Mouse (Mus musculus): ENCODE measurements around the gene Dpf2. TPM values are rescaled to one million over a fixed set of nuclear protein-coding genes. Genes with fewer than 3 reads are reported as not detected.
A peak's percentile ranks its signal among the peaks of the same experiment; 100 is the strongest.

Dpf2 gene
- total and polyA plus RNA-seq, 2 experiments from 2014 or later = 61.4 to 91.8 TPM

GRCm38 (mm10) chr19:5922963-5923362 is 10.2 kb upstream of the Dpf2 start:
- WGBS = 93% methylated on average over 3 of the region's 3 CpGs
- H3K9me3 ChIP-seq (replicated peaks; ENCODE audit: control insufficient read depth, low read length) = no peaks in the 10 kb centered on the region
- H3K4me1 ChIP-seq (ENCODE audit: control insufficient read depth, insufficient read depth) = peaks cover 4% of the 10 kb centered on the region; the same call in 1 of the 2 replicates
- DNase-seq (ENCODE audit: low spot score) (no peak), ATAC-seq (ENCODE audit: insufficient read depth, low read depth) (no peak)
- peaks cover 12% of the 10 kb centered on the region for H3K36me3 ChIP-seq (replicated peaks; ENCODE audit: control insufficient read depth, insufficient read depth, low read length)
- H3K27me3 ChIP-seq (ENCODE audit: control insufficient read depth, insufficient read depth, low read length) = no peaks in the 10 kb centered on the region
- H3K4me3 ChIP-seq (ENCODE audit: low read depth, low read length) = peak overlapping the region; percentile 26
- peak overlapping the region; percentile 15; the same call in 1 of the 2 replicates for H3K9ac ChIP-seq (replicated peaks; ENCODE audit: low read depth, low read length)
- H3K4me2 ChIP-seq (ENCODE audit: low read depth, low read length) = peak overlapping the region; percentile 87
- no peak for TF ChIP-seq CTCF (IDR thresholded peaks at IDR 0.05; ENCODE audit: low read depth)
- no peak for TF ChIP-seq EP300 (IDR thresholded peaks at IDR 0.05; ENCODE audit: low read depth)
- peak overlapping the region; percentile 64 for H3K27ac ChIP-seq (ENCODE audit: low read depth)

GRCm38 (mm10) chr19:5922119-5922942 is 9.5 kb upstream of the Dpf2 start:
- Histone ChIP-seq H3K4me3 (ENCODE audit: low read depth, low read length) (peak overlapping the region; percentile 26), H3K9me3 (replicated peaks; ENCODE audit: control insufficient read depth, low read length) (no peaks in the 10 kb centered on the region), H3K4me1 (ENCODE audit: control insufficient read depth, insufficient read depth) (peaks cover 4% of the 10 kb centered on the region; the same call in 1 of the 2 replicates), H3K9ac (replicated peaks; ENCODE audit: low read depth, low read length) (peak overlapping the region; percentile 15), H3K4me2 (ENCODE audit: low read depth, low read length) (peak overlapping the region; percentile 87), H3K36me3 (replicated peaks; ENCODE audit: control insufficient read depth, insufficient read depth, low read length) (peaks cover 19% of the 10 kb centered on the region), H3K27me3 (ENCODE audit: control insufficient read depth, insufficient read depth, low read length) (no peaks in the 10 kb centered on the region), H3K27ac (ENCODE audit: low read depth) (peak overlapping the region; percentile 64)
- ATAC-seq (ENCODE audit: insufficient read depth, low read depth) = no peak
- 31% methylated on average over 15 of the region's 15 CpGs for WGBS
- peak; percentile 22 for DNase-seq (ENCODE audit: low spot score)
- TF ChIP-seq EP300 (IDR thresholded peaks at IDR 0.05; ENCODE audit: low read depth) (no peak), CTCF (IDR thresholded peaks at IDR 0.05; ENCODE audit: low read depth) (no peak)

- Histone ChIP-seq H3K9ac (replicated peaks; ENCODE audit: low read depth, low read length) (no peak overlapping the region; the same call in 1 of the 2 replicates), H3K4me1 (ENCODE audit: control insufficient read depth, insufficient read depth) (peaks cover 4% of the 10 kb centered on the region; the same call in 1 of the 2 replicates), H3K4me2 (ENCODE audit: low read depth, low read length) (peak overlapping the region; percentile 87), H3K27me3 (ENCODE audit: control insufficient read depth, insufficient read depth, low read length) (no peaks in the 10 kb centered on the region), H3K4me3 (ENCODE audit: low read depth, low read length) (peak overlapping the region; percentile 26; the same call in 1 of the 2 replicates), H3K9me3 (replicated peaks; ENCODE audit: control insufficient read depth, low read length) (no peaks in the 10 kb centered on the region), H3K27ac (ENCODE audit: low read depth) (peak overlapping the region; percentile 64), H3K36me3 (replicated peaks; ENCODE audit: control insufficient read depth, insufficient read depth, low read length) (peaks cover 24% of the 10 kb centered on the region)
- TF ChIP-seq CTCF (IDR thresholded peaks at IDR 0.05; ENCODE audit: low read depth) (no peak), EP300 (IDR thresholded peaks at IDR 0.05; ENCODE audit: low read depth) (no peak)
- peak; percentile 30 for DNase-seq (ENCODE audit: low spot score)
- 32% methylated on average over 9 of the region's 9 CpGs for WGBS
- no peak; the same call in 1 of the 2 replicates for ATAC-seq (ENCODE audit: insufficient read depth, low read depth)
Observed at GRCm38 (mm10) chr19:5921715-5922114, 8.9 kb upstream of the Dpf2 start.

GRCm38 (mm10) chr19:5912103-5913006 is 455 bp downstream of the Dpf2 start:
- DNase-seq (ENCODE audit: low spot score) = peak; percentile 99
- H3K9ac ChIP-seq (replicated peaks; ENCODE audit: low read depth, low read length) = peak overlapping the region; percentile 93

GRCm38 (mm10) chr19:5911430-5912102 is 1.2 kb downstream of the Dpf2 start:
- H3K27ac ChIP-seq (ENCODE audit: low read depth) = peak overlapping the region; percentile 88
- H3K4me2 ChIP-seq (ENCODE audit: low read depth, low read length) = peak overlapping the region; percentile 82
- DNase-seq (ENCODE audit: low spot score) = no peak
- WGBS = 2% methylated on average over 14 of the region's 14 CpGs
- H3K4me3 ChIP-seq (ENCODE audit: low read depth, low read length) = peak overlapping the region; percentile 82
- no peaks in the 10 kb centered on the region for H3K27me3 ChIP-seq (ENCODE audit: control insufficient read depth, insufficient read depth, low read length)
- TF ChIP-seq EP300 (IDR thresholded peaks at IDR 0.05; ENCODE audit: low read depth) = no peak
- no peak for TF ChIP-seq CTCF (IDR thresholded peaks at IDR 0.05; ENCODE audit: low read depth)
- H3K9me3 ChIP-seq (replicated peaks; ENCODE audit: control insufficient read depth, low read length) = no peaks in the 10 kb centered on the region
- peaks cover 28% of the 10 kb centered on the region for H3K36me3 ChIP-seq (replicated peaks; ENCODE audit: control insufficient read depth, insufficient read depth, low read length)
- H3K9ac ChIP-seq (replicated peaks; ENCODE audit: low read depth, low read length) = peak overlapping the region; percentile 93
- no peak for ATAC-seq (ENCODE audit: insufficient read depth, low read depth)
- H3K4me1 ChIP-seq (ENCODE audit: control insufficient read depth, insufficient read depth) = peaks cover 25% of the 10 kb centered on the region

More at GRCm38 (mm10) chr19:5912103-5913006, 455 bp downstream of the Dpf2 start:
- Histone ChIP-seq H3K9me3 (replicated peaks; ENCODE audit: control insufficient read depth, low read length) (no peaks in the 10 kb centered on the region), H3K36me3 (replicated peaks; ENCODE audit: control insufficient read depth, insufficient read depth, low read length) (peaks cover 26% of the 10 kb centered on the region), H3K27ac (ENCODE audit: low read depth) (peak overlapping the region; percentile 88), H3K4me1 (ENCODE audit: control insufficient read depth, insufficient read depth) (peaks cover 25% of the 10 kb centered on the region), H3K27me3 (ENCODE audit: control insufficient read depth, insufficient read depth, low read length) (no peaks in the 10 kb centered on the region), H3K4me2 (ENCODE audit: low read depth, low read length) (peak overlapping the region; percentile 82), H3K4me3 (ENCODE audit: low read depth, low read length) (peak overlapping the region; percentile 82)
- peak; percentile 97 for ATAC-seq (ENCODE audit: insufficient read depth, low read depth)
- TF ChIP-seq EP300 (IDR thresholded peaks at IDR 0.05; ENCODE audit: low read depth) (peak; percentile 44; the same call in 1 of the 2 replicates), CTCF (IDR thresholded peaks at IDR 0.05; ENCODE audit: low read depth) (peak; percentile 34)
- under 1% methylated on average over 57 of the region's 59 CpGs for WGBS
